Mouse (Mus musculus): ENCODE data around the gene 9230110F15Rik. TPM values are rescaled to one million over a fixed set of nuclear protein-coding genes. Genes with fewer than 3 reads are reported as not detected.

9230110F15Rik gene
- polyA plus RNA-seq (2017; shearing (Covaris generic)) = not detected

DNA sequence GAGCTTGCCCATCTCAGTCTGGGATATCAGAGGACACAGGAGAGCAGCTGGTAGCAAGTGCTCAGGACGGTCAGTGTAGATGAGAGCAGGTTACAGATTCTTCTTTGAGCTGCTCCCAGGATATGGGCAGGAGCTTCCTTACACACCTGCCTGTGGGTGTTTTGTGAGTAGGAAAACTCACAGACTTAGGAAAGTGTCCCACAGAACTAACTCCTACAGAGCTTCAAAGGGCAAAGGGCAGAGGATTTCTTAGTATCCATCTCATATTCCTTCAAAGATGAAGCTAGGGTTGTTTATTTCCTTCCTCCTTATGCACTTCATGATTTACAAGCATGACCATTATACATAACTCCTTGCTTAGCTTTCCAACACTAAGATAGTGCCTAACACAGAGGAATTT lies at the start of gene 9230110F15Rik:
9230110F15Rik (minus strand) TSS at position 101 of the 400 bp plus-strand sequence.

DNA sequence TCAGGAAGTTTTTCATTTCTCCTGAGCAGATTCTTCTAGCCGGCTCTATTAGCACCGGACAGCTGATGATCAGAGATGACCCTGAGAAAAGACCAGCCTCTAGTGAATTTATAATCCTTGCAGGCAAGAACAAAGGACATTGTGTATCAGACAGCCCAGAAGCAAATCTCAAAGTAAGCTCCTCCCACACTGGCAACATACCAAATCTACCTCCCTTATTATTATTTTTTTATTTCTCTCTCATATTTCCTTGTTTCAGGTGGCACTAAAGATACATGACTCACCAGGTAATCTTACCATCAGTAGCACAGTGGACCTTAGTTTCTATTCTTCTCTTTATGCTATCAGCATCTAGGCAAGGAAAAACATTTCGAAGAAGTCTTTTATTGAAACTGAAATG lies 53.9 kb downstream of the 9230110F15Rik start, which contains the start of the genes Gm27235 and D730048I06Rik:
Gm27235 (minus strand) TSS at position 101 of the 400 bp plus-strand sequence.
D730048I06Rik (minus strand) TSS at position 112 of the 400 bp plus-strand sequence.

Other genes with a start within 250 kb of the 9230110F15Rik start
- not detected for gene Pate4, start 232.2 kb downstream of the 9230110F15Rik start, polyA plus RNA-seq (2017; shearing (Covaris generic))
- gene Pate3, start 195.9 kb downstream of the 9230110F15Rik start, polyA plus RNA-seq (2017; shearing (Covaris generic)) = not detected
- not detected for gene Pate1, start 156.8 kb downstream of the 9230110F15Rik start, polyA plus RNA-seq (2017; shearing (Covaris generic))
- gene Gm17677, start 103.1 kb downstream of the 9230110F15Rik start, polyA plus RNA-seq (2017; shearing (Covaris generic)) = not detected
- not detected for gene Gm17727, start 66.0 kb downstream of the 9230110F15Rik start, polyA plus RNA-seq (2017; shearing (Covaris generic))
- gene Gm27235, start 54.0 kb downstream of the 9230110F15Rik start, polyA plus RNA-seq (2017; shearing (Covaris generic)) = not detected
- gene D730048I06Rik, start 54.0 kb downstream of the 9230110F15Rik start, polyA plus RNA-seq (2017; shearing (Covaris generic)) = not detected
- not detected for gene 9230113P08Rik, start 64.3 kb upstream of the 9230110F15Rik start, polyA plus RNA-seq (2017; shearing (Covaris generic))

Data from CD4-positive, CD25-positive, alpha-beta regulatory T cell, adult 9 weeks (primary cell).